Mouse (Mus musculus): ENCODE results near the gene Clmp.
"Not testable (repeated sequence)": the region's sequence is repeated elsewhere in the genome, so short reads cannot be mapped to it uniquely, and the experiment has no call there.

Gene Clmp

DNA sequence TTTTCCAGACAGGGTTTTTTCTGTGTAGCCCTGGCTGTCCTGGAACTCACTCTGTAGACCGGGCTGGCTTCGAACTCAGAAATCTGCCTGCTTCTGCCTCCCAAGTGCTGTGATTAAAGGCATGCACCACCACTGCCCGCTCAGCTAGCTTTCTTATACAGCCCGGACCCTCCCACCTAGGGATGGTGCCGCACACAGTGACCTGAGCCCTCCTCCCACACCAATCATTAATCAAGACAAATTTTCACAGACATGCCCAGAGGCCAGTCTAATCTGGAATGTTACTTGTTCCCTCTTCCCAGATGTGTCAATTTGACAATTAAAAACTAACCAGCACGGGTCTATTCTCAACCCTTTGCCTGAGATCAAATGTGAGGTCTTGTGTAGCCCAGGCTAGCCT, 87.4 kb downstream of the Clmp start:
- DNase-seq (ENCODE audit: extremely low spot score, low read depth, low spot score) = not testable (repeated sequence)

DNA sequence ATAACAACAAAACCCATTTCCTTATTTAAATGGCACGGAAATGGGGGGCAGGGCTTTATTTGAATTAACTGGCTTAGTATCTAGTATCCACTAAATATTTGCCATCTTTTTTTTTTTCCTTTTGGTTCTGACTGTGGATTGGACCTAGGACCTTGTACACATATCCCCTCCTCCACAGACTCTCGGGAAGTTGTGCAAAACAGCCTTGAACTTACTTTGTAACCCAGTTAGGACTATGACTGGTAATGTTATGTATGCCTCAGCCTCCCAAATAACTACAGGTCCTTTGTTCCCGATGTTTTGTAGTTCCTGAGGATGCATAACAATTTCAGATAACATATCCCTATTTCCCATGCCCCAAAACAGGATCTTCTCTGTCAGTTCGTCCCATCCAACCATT, 88.1 kb downstream of the Clmp start:
- DNase-seq (ENCODE audit: extremely low spot score, low read depth, low spot score) = no peak

DNA sequence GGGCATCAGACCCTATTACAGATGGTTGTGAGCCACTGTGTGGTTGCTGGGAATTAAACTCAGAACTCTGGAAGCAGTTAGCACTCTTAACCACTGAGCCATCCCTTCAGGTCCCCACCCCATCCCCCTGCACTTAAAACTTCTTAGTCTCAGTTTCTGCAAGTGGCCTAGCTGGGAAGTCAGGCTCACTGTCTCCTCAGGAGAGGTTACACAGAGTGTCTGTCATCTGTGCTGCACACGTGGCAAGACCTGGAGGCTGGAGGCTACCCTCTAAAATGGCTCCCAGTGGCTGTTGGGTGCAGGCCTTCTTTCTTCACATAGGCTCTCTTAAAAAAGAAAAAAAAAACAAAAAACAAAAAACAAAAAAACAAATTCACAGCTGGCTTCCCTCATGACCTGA, 90.3 kb downstream of the Clmp start:
- DNase-seq (ENCODE audit: extremely low spot score, low read depth, low spot score) = no peak

DNA sequence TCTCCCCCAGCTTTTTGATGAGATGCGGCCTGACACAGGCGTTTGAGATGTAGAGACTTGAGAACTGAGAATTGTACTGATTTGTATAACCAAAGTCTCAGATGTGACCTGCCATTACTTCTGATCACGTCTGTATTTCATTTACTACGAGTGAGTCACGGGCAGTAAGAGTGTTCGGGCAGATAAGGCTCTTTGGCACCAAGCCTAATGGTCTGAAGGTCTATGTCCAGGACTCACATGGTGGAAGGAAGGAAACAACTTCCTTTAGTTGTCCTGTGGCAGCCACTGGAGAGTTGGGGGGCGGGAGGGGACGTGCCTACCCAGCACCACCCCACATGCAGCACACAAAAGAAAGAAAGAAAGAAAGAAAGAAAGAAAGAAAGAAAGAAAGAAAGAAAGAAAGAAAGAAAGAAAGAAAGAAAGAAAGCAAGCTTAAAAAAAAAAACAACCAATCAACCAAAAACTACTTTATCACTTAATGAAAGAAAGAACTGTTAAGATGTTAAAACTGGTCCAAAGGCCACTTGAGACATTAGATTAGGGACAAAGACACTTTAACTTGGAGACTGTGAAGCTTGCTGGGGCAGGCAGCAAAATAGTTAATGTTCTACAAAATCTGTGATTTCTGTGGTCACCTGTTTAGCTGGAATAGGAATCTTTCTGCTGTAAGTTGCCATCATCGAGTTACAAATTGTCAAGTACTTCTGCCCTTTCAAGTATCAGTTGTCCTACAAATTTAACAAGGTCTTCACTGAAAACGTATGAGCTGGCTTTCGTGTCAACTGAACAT, 90.9 kb downstream of the Clmp start:
- DNase-seq (ENCODE audit: extremely low spot score, low read depth, low spot score) = no peak

DNA sequence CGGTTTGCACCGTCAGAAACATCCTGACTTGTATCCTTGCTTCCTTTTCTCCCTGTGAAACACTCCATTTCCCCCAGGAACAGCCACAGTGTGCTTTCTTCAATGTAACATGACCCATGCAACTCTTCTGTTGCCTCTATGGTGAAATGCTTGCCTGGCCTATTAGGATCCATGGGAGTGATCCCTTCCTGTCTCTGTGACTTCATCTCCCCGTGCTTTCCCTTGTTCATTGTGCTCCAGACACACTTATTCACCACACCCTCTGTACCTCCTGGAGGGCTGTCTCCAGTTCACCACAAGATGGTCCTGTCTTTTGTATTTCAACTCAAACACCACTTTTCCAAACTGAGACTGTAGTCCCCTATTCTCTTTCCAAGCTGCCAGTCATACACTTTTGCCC, 94.3 kb downstream of the Clmp start:
- no peak for DNase-seq (ENCODE audit: extremely low spot score, low read depth, low spot score)

DNA sequence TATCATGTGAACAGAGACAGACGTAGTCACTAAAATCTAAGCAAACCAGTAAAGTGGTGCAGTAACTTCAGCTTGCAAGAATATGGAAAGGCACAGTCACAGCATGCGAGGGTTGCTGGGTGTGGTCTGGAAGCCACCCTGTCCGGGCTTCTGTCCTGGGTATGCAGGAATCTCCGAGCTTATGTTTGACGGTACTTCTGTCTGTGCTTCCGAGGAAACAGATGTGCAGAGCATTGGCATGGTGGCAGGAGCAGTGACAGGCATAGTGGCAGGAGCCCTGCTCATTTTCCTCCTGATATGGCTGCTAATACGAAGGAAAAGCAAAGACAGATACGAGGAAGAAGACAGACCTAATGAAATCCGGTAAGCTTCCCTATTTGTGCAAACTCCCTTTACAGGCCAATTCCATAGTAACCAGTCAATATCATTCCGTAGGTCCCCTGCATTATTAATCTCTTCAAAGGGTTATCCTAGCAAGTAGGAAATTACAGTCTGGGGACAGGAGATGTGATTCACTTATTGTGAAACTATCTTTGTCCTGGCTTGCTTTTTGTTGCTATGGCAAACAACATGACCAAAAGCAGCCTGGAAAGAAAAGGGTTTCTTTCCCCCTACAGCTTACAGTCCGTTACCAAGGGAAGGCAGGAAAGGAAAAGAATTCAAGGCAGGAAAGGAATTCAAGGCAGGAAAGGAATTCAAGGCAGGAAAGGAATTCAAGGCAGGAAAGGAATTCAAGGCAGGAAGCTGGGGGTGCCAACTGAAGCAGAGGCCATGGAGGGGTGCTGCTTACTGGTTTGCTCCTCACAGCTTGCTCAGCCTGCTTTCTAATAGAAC, 95.3 kb downstream of the Clmp start:
- DNase-seq (ENCODE audit: extremely low spot score, low read depth, low spot score) = no peak

DNA sequence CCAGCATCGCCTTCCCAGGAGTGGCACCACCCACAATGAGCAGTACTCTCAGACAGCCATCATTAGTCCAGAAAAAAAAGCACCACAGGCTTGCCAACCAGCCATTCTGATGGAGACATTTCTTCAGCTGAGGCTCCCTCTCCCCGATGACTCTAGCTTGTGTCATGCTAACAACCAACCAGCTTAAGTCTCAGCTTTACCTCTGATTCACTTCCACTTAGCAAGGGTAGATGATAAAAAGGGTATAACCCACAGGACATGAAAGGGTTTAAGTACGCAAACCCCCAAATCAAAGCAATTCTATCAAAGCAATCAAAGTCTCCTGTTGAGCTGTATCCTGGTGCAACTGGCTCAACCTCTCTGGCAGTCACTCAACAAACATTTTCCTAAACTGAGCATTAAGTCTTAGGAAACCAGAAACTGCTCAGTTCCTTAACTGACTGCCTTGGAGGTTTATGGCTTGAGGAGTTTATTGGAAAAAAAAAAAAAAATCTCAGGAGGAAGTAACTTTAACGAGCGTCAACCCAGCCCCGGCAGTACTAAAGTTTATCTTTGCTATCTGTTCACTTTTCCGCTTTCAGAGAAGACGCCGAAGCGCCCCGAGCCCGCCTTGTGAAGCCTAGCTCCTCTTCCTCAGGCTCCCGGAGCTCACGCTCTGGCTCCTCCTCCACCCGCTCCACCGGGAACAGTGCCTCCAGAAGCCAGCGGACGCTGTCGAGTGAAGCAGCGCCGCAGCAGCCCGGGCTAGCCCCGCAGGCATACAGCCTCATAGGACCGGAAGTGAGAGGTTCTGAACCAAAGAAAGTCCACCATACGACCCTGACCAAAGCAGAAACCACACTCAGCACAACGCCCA, 96.2 kb downstream of the Clmp start:
- no peak for DNase-seq (ENCODE audit: extremely low spot score, low read depth, low spot score)

DNA sequence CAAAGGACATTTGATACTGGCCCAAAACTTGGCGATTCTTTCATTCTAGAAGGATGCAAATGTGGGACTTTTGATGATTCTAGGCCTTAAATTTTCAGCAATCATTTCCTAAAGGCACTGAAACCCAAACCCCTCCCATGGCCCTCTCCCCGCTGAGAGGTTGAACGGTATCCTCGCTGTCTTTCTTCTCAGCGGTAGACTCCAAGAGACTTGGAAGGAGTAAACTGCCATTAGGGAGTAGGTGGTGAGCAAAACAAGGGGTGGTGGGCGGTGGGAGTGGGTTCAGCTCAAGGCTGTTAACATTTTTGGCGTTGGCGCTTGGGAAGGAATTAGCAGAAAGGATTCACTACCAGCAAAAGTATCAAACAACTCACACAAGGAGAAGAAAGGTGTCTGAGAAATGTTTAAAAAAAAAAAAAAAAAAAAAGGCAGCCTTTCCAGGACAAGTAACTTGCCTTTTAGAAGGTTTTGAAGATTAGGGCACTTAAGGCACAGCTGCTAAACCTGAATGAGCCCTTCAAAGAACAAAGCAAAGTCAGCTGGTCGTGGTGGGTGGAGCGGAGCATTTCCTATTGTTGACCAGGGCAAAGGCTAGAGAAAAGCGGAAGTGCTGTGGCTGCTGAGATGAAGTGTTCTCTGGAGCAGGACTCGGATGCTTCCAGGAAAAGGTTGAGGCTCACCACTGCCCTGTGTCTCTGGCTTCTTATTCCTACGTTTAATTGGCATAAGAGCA, 98.0 kb downstream of the Clmp start:
- DNase-seq (ENCODE audit: extremely low spot score, low read depth, low spot score) = no peak

DNA sequence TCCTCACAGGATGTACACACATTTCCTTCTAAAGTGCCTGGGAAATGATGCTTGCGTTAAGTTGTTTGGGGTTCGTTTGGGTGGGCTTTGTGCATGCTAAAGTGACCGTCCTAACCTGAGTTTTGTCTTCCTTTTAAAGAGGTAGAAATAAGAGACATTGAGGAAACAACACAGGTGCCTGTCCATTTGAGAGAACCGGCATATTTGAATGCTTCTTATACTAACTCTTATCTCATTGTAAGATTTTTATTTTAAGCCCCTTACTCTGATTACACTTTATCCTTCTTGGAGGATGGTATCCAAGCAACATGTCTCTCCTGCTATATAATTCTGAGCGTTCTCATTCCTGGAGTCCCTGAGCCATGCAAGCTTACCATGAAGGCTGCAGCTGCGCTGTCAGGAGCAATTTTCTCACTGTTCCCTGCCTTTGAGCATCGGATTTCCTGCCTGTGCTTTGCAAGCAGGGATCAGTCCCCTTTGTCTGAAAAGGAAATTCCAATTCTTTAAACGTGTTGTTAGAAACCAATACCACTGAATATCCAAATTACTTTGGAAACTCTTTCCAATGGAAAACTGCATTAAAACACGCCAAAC, 98.7 kb downstream of the Clmp start:
- no peak for DNase-seq (ENCODE audit: extremely low spot score, low read depth, low spot score)

DNA sequence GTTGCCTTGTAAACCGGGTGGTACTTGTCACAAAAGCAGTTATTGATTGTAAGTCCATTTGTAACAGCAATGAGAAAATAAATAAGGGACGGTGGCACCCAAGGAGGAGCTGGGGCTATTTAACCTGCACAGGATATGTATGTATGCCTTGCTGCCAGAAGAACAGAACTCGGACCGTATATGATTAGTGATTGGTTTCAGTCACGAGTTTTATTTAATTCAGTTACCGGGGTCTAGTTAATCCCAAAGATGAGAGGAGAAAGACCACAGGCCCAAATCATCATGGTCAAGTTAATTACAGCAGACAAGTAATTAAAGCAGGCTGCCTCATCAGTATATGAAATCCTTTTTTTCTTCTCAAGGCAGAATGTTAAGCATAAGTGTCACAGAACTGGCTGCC, 99.7 kb downstream of the Clmp start:
- no peak for DNase-seq (ENCODE audit: extremely low spot score, low read depth, low spot score)

DNA sequence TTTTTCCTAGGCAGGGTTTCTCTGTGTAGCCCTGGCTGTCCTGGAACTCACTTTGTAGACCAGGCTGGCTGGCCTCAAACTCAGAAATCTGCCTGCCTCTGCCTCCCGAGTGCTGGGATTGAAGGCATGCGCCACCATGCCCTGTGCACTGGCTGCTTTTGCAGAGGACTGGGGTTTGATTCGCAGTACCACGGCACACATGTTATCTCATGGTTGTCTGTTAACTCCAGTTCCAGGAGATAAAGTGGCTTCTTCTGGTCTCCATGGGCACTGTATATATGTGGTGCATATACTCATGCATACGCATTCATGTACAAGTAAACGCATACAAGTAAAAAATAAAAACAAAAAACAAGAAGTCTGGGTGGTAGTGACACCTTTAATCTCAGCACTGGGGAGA, 101.1 kb downstream of the Clmp start:
- not testable (repeated sequence) for DNase-seq (ENCODE audit: extremely low spot score, low read depth, low spot score)

DNA sequence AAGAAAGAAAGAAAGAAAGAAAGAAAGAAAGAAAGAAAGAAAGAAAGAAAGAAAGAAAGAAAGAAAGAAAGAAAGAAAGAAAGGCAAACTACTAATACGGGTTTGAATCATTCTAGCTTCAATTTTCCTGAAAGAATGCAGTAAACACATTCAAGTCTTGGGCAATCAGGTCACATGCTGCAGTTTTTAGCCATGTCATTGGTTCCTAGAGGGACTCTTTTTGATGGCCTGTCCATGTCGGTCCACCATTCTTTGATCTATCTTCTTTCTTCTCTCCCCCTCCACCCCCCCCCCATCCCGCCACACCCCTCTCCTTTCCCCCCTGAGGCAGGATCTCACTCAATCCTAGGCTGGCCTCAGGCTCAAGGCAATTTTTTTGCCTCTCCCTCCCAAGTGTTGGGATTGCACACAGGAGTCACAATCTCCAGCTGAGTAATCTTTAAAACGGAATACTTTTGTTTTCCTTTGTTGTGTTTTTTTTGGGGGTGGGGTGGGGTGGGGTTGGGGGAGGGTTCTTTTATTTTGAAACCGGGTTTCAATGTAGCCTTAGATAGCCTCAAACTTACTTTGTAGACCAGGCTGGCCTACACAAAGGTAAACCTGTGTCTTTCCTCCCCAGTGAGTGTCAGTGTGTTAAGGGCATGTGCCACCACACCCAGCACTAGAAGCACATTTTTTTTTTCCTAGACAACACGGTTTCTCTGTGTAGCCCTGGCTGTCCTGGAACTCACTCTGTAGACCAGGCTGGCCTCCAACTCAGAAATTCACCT, 106.3 kb downstream of the Clmp start:
- DNase-seq (ENCODE audit: extremely low spot score, low read depth, low spot score) = no peak

DNA sequence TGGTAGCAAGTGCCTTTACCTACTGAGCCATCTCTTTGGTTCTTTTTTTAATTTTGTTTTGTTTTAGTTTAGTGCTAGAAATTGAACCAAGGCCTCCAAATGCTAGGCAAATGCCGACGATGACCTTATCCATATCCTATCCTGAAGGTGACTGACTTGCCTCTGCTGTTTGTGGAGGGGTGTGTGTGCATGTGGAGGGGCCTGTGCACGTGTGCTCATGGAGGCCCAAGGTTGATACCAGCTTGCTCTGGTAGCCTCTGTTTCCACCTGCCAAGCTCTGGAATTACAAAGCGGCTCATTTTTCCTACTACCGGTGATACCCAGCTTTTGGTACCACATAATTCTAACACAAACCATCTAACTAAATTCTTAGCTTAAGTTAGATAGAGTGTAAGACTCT, 107.8 kb downstream of the Clmp start:
- DNase-seq (ENCODE audit: extremely low spot score, low read depth, low spot score) = no peak

DNA sequence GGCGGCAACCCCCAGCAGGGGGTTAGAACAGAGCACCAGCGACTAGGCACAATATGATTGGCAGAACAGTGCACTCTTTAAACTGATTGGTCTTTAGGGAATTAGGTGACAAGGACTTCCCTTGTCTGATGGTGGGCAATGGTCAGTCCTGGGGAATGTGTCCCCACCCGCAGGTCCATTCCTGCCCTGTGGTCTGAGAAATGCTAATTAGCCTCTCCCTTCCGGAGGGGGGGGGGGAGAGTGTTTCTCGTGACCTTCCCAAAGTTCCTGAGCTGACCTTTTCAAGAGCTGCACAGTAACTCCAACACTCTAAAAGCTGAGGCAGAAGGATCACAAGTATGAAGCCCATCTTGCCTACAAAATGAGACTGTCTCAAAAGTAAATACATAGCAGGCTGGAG, 108.5 kb downstream of the Clmp start:
- no peak for DNase-seq (ENCODE audit: extremely low spot score, low read depth, low spot score)

DNA sequence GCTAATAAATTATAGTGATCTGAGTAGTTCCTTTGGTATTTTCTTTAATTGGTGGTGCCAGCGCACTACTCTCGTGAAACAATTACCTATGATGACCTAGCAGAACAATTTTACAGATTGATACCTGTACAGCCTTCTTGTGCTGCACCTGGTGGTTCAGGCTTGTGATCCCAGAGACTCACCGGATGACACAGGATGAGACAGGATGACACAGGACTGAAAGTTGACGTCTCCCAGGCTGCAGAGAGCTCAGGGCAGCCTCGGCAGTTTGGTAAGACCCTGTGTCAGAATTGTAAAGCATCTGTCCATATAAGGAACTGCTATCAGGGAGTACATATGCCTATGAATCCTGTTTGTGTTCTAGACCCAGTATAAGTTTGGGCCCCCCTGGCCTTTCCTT, 109.2 kb downstream of the Clmp start:
- DNase-seq (ENCODE audit: extremely low spot score, low read depth, low spot score) = no peak

DNA sequence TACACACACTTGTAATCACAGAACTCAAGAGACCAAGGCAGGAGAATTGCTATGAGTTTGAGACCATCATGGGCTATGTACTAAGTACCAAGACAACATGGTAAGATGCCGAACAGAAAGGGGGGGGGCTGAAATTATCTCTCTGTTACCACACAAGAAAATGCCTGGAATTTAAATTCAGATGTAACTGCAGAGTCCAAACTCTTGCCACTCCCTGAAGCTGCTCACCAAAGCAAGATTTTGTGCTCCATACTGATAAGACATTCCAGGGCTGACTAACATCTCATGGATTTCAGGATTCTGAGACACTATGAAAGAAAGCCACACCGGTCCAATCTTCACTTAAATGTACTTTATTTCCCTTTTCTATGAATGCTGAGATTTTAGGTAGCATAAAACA, 109.8 kb downstream of the Clmp start:
- no peak for DNase-seq (ENCODE audit: extremely low spot score, low read depth, low spot score)

DNA sequence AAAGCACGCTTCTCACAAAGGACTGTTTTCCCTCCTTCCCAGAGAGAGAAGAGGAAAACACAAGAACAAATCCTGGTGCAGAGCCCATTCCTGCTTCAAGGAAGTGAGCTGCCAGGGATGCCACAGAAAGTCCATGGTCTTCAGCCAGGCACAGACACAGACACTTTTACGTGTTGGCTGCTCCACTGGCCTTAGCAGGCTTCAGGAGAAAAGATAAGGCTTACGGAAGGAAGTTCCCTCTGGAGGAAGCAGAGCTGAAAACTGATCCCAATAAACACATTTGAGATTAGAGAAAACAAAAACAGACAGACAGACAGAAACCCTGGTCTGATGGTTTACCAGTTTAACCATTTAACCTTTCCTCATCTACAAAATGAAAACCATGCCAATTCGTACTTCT, 110.3 kb downstream of the Clmp start:
- DNase-seq (ENCODE audit: extremely low spot score, low read depth, low spot score) = no peak

DNA sequence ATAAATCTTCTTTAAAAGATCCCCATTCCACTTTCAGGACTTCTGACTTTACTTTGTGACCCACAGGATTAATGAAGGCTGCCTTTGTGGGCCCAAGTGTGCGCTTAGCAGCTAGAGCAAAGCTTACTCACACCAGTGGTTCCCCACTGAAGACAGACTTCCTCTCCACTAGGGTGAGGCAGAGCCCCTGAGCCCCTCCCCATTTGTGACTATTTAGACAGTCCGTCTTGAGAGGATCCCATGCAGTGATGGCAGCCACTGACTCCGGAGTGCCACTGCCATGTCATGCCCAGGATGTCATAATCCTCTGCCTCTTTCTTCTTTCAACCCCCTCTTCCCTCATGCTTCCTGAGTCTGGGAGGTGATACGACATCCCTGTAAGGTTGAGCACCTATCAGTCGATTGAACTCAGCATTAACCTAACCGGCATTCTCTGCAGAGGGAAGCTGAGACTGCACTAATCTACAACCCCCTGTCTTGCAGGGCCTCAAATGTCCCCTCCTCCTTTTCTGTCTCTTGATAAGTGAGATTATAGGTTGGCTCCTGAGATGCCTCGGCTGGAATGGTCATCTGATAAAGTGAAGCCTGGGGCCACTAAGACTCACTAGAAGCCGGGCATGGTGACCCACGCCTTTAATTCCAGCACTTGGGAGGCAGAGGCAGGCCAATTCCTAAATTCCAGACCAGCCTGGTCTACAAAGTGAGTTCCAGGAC, 112.6 kb downstream of the Clmp start:
- DNase-seq (ENCODE audit: extremely low spot score, low read depth, low spot score) = no peak

DNA sequence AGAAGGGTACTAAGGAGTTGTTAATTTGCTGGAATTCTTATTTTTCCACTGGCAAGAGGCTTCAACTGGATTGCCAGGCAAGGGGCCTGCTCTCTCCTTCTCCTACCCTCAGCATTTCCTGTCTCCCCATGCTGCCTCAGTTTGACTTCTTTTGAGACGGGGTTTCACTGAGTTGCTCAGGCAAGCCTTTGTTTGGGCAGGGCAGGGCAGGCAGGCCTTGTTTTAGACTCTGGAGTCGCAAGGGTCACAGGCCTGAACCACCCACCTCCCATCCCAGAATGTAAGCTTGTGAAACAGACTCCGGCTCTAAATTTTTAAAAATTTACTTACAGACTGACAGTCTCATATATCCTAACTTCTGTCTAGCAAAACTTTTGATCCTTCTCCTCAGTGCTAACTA, 113.3 kb downstream of the Clmp start:
- no peak for DNase-seq (ENCODE audit: extremely low spot score, low read depth, low spot score)
